ENCODE assay signal across 23 mouse cellular contexts in the genomic region with DNA sequence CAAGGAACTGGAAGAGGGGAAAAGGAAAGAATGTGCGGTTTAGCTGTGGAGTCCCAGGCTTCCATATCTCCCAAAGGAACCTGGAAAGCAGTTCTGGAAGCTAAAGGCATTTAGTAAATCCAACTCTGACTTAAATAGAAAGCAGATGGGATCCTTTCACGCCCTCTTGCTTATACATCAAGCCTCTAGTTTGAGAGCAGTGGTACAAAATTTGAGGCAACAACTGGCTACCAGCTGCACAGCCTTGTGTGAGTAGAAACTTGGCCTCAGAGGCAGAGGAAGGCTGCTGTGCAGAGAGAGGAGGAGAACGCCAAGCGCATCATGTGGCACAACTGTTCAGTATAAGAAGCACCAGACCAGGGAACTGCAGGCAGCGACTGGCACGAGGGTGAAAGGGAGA. TPM values are rescaled to one million over a fixed set of nuclear protein-coding genes. Genes with fewer than 3 reads are reported as not detected.
DNase-seq lines count a peak whose midpoint lies in the region; ATAC-seq lines count a peak whose summit lies in the region.
"Had no signal": no experiment of that assay in that cellular context is flagged by ENCODE, and none has a peak within 500 bp of the region (broad histone marks: within the 10 kb centered on the region; RNA-seq: fewer than 3 reads in every experiment).

No protein-coding gene starts in this region.

- peaks cover 26% of the 10 kb centered on the region for H3K27me3 ChIP-seq in embryonic facial prominence, embryonic 12.5 days
- peaks cover 71% of the 10 kb centered on the region for H3K27me3 ChIP-seq in limb, embryonic 13.5 days
- peaks cover 56% of the 10 kb centered on the region for H3K27me3 ChIP-seq in hindbrain, embryonic 12.5 days

- no peaks in the 10 kb centered on the region for H3K36me3 ChIP-seq in embryonic facial prominence, embryonic 12.5 days
- no peaks in the 10 kb centered on the region for H3K36me3 ChIP-seq in limb, embryonic 13.5 days
- no peaks in the 10 kb centered on the region for H3K36me3 ChIP-seq in hindbrain, embryonic 12.5 days
- H3K36me3 ChIP-seq: forebrain, embryonic 12.5 days; liver, embryonic 15.5 days; midbrain, embryonic 13.5 days; neural tube, embryonic 15.5 days had no signal

- no peak overlapping the region for H3K4me3 ChIP-seq in embryonic facial prominence, embryonic 12.5 days
- no peak overlapping the region for H3K4me3 ChIP-seq in limb, embryonic 13.5 days
- no peak overlapping the region for H3K4me3 ChIP-seq in hindbrain, embryonic 12.5 days
- H3K4me3 ChIP-seq: forebrain, embryonic 12.5 days; gastrocnemius, adult 2 months; liver, embryonic 15.5 days; midbrain, embryonic 13.5 days; neural tube, embryonic 15.5 days had no signal

- peak; percentile 82 for ATAC-seq in frontal cortex, adult (ENCODE audit: low TSS enrichment)
- ATAC-seq in embryonic facial prominence, embryonic 12.5 days (ENCODE audit: insufficient number of reproducible peaks, insufficient read depth, low FRiP score, low TSS enrichment): no peak
- ATAC-seq in limb, embryonic 13.5 days (ENCODE audit: low FRiP score, low read depth): peak; percentile 28; the same call in 1 of the 2 replicates
- no peak for ATAC-seq in hindbrain, embryonic 12.5 days (ENCODE audit: low FRiP score)
- ATAC-seq: intestine, embryonic 16.5 days; lung, postnatal 0 days; midbrain, embryonic 13.5 days had no signal

- 55% methylated on average over 6 of the region's 6 CpGs for WGBS in embryonic facial prominence, embryonic 12.5 days
- WGBS in limb, embryonic 13.5 days: 65% methylated on average over 6 of the region's 6 CpGs
- 74% methylated on average over 6 of the region's 6 CpGs for WGBS in hindbrain, embryonic 12.5 days

- H3K27ac ChIP-seq in embryonic facial prominence, embryonic 12.5 days: peak overlapping the region; percentile 46; the same call in 1 of the 2 replicates
- peak overlapping the region; percentile 69; the same call in 1 of the 2 replicates for H3K27ac ChIP-seq in limb, embryonic 13.5 days
- H3K27ac ChIP-seq in hindbrain, embryonic 12.5 days: no peak overlapping the region
- H3K27ac ChIP-seq: forebrain, embryonic 12.5 days; gastrocnemius, adult 2 months; hindbrain, embryonic 14.5 days; kidney, postnatal 0 days; liver, embryonic 15.5 days; midbrain, embryonic 13.5 days; neural tube, embryonic 15.5 days had no signal

- no peak overlapping the region for H3K9ac ChIP-seq in embryonic facial prominence, embryonic 12.5 days
- no peak overlapping the region for H3K9ac ChIP-seq in limb, embryonic 13.5 days
- no peak overlapping the region for H3K9ac ChIP-seq in hindbrain, embryonic 12.5 days
- H3K9ac ChIP-seq: forebrain, embryonic 12.5 days; hindbrain, embryonic 14.5 days; liver, embryonic 15.5 days; midbrain, embryonic 13.5 days; neural tube, embryonic 15.5 days had no signal

- no peak for DNase-seq in frontal cortex, postnatal 25 days (ENCODE audit: low spot score in 2 of 2)
- DNase-seq in right cerebral cortex, adult 18-20 months: peak; percentile 8
- DNase-seq in right cerebral cortex, adult 2 months (ENCODE audit: low spot score in 2 of 2): no peak
- no peak for DNase-seq in thymus, postnatal 10 days (ENCODE audit: low spot score in 2 of 2)
- DNase-seq: adrenal gland, postnatal 14 days; B cell, adult 2 months; cerebellum, postnatal 10 days; gastrocnemius, adult 2 months; spleen, adult 18-20 months; thymus, postnatal 14 days had no signal

- H3K9me3 ChIP-seq in embryonic facial prominence, embryonic 12.5 days: no peaks in the 10 kb centered on the region
- H3K9me3 ChIP-seq in limb, embryonic 13.5 days: no peaks in the 10 kb centered on the region
- no peaks in the 10 kb centered on the region for H3K9me3 ChIP-seq in hindbrain, embryonic 12.5 days (replicated peaks)
- H3K9me3 ChIP-seq: forebrain, embryonic 12.5 days; liver, embryonic 15.5 days; midbrain, embryonic 13.5 days; neural tube, embryonic 15.5 days had no signal

- no peak overlapping the region for H3K4me2 ChIP-seq in embryonic facial prominence, embryonic 12.5 days (replicated peaks)
- no peak overlapping the region for H3K4me2 ChIP-seq in limb, embryonic 13.5 days (replicated peaks)
- H3K4me2 ChIP-seq in hindbrain, embryonic 12.5 days (replicated peaks): no peak overlapping the region
- H3K4me2 ChIP-seq: forebrain, embryonic 12.5 days; hindbrain, embryonic 14.5 days; liver, embryonic 15.5 days; midbrain, embryonic 13.5 days; neural tube, embryonic 15.5 days had no signal

- no peaks in the 10 kb centered on the region for H3K4me1 ChIP-seq in embryonic facial prominence, embryonic 12.5 days
- 0 out of 2 replicates have a peak, but pooled peaks cover 3% of the 10 kb centered on the region for H3K4me1 ChIP-seq in limb, embryonic 13.5 days
- H3K4me1 ChIP-seq in hindbrain, embryonic 12.5 days: no peaks in the 10 kb centered on the region
- H3K4me1 ChIP-seq: forebrain, embryonic 12.5 days; liver, embryonic 15.5 days; midbrain, embryonic 13.5 days; neural tube, embryonic 15.5 days had no signal

RNA-seq across cellular contexts. Expression of gene Vsig1, which starts 13.9 kb away (rescaled TPM):
- 0.08 TPM in 1 of 2 replicates, not detected in the other for polyA plus RNA-seq in embryonic facial prominence, embryonic 12.5 days (2016; fragmentation: Nextera tagmentation; extraction: Ambion mirVana)
- polyA plus RNA-seq in limb, embryonic 13.5 days (2015; fragmentation: Nextera tagmentation; extraction: Ambion mirVana): not detected in 2 replicates
- not detected in 2 replicates for polyA plus RNA-seq in hindbrain, embryonic 12.5 days (2016; fragmentation: Nextera tagmentation; extraction: Ambion mirVana)
- polyA plus RNA-seq: forebrain, embryonic 12.5 days; heart, embryonic 16.5 days; hindbrain, embryonic 14.5 days; liver, embryonic 15.5 days; midbrain, embryonic 13.5 days; neural tube, embryonic 15.5 days had no signal

RNA-seq across cellular contexts. Expression of gene Psmd10, which starts 35.2 kb away (rescaled TPM):
- 35.9 and 36.7 TPM in 2 replicates for polyA plus RNA-seq in embryonic facial prominence, embryonic 12.5 days (2016; fragmentation: Nextera tagmentation; extraction: Ambion mirVana)
- 42.3 and 47.5 TPM in 2 replicates for polyA plus RNA-seq in limb, embryonic 13.5 days (2015; fragmentation: Nextera tagmentation; extraction: Ambion mirVana)
- polyA plus RNA-seq in hindbrain, embryonic 12.5 days (2016; fragmentation: Nextera tagmentation; extraction: Ambion mirVana): 41.4 and 41.5 TPM in 2 replicates

RNA-seq across cellular contexts. Expression of gene Atg4a, which starts 35.4 kb away (rescaled TPM):
- polyA plus RNA-seq in embryonic facial prominence, embryonic 12.5 days (2016; fragmentation: Nextera tagmentation; extraction: Ambion mirVana): 15.9 and 16.0 TPM in 2 replicates
- 21.5 and 22.3 TPM in 2 replicates for polyA plus RNA-seq in limb, embryonic 13.5 days (2015; fragmentation: Nextera tagmentation; extraction: Ambion mirVana)
- polyA plus RNA-seq in hindbrain, embryonic 12.5 days (2016; fragmentation: Nextera tagmentation; extraction: Ambion mirVana): 12.7 and 14.5 TPM in 2 replicates

Comparison
In these comparisons a context has a peak if more than half of its experiments do, and no peak if none do; other contexts are left out.
1. ATAC-seq: peak in frontal cortex, adult (single experiment) and limb, embryonic 13.5 days (single experiment); none in embryonic facial prominence, embryonic 12.5 days (single experiment) and hindbrain, embryonic 12.5 days (single experiment).